14 mouse cellular contexts compared by ENCODE assay signal in the genomic region with DNA sequence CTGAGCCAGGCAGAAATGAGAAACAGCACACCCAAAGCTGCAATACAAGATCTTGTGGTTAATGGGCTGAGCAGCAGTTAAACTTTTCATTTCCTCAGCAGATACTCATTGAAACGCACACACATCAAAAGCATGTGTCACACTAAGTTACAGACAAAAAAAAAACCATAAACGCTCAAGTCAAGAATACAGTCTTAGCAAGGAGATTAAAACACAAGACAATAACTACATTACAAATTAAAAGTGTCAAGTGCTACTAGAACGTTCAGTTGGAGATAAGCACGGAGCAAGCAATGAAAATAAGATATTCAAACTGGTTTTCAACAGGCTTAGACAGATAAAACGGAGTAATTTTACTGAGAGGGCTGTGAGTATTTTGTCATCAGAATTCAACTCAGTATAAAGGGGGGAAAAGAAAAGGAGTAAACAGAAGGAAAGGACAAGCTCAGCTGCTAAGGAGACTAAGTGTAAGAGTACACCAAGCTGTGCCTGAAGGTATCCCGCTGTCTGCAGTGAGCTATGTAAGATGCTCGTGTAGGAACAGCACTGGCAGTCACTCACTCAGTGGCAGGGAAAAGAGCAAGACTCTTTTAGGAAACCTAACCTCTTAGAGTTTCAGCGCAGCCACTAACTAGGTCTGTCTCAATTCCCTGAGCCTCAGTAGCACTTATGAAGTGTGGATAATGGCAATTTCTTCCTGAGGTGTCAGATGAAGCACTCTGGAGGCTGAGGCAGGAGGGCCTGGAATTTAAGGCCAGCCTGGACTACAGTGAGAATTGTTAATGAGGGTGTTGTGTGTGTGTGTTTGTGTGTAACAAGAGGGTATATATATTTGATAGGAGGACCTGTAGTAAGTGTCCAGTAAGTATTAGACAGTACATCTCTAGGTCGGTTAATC. TPM values are rescaled to one million over a fixed set of nuclear protein-coding genes. Genes with fewer than 3 reads are reported as not detected.
DNase-seq lines count a peak whose midpoint lies in the region; ATAC-seq and TF ChIP-seq lines count a peak whose summit lies in the region.
"Had no signal": no experiment of that assay in that cellular context is flagged by ENCODE, and none has a peak within 500 bp of the region (broad histone marks: within the 10 kb centered on the region; RNA-seq: fewer than 3 reads in every experiment).

No protein-coding gene starts in this region.

- WGBS in heart, embryonic 15.5 days = 52% methylated on average over 9 of the region's 9 CpGs
- 61% methylated on average over 9 of the region's 9 CpGs for WGBS in heart, adult 2 months
- WGBS in embryonic facial prominence, embryonic 12.5 days = 54% methylated on average over 9 of the region's 9 CpGs
- WGBS in liver, embryonic 14.5 days (ENCODE audit: insufficient replicate concordance) = 15% methylated on average over 9 of the region's 9 CpGs
- WGBS in intestine, postnatal 0 days = 66% methylated on average over 9 of the region's 9 CpGs

- TF ChIP-seq CTCF in heart, adult 2 months (IDR thresholded peaks at IDR 0.05) = no peak
- TF ChIP-seq CTCF in liver, embryonic 14.5 days (IDR thresholded peaks at IDR 0.05; ENCODE audit: low read depth) = no peak
- no peak for TF ChIP-seq CTCF in intestine, postnatal 0 days (IDR thresholded peaks at IDR 0.05; ENCODE audit: low read depth)

- DNase-seq in heart, adult 2 months = no peak
- peak; percentile 81 for DNase-seq in CD4-positive helper T cell, adult 2 months (ENCODE audit: low read depth, low spot score)
- DNase-seq in liver, embryonic 14.5 days (ENCODE audit: low read depth in 3 of 3, low spot score in 3 of 3) = no peak
- DNase-seq in left cerebral cortex, postnatal 14 days (ENCODE audit: low spot score in 2 of 2) = no peak
- DNase-seq in layer of hippocampus, postnatal 25 days (ENCODE audit: extremely low spot score in 1 of 2, low spot score in 1 of 2) = no peak
- DNase-seq: cerebellum, adult 11-12 months; gastrocnemius, postnatal 14 days; kidney, postnatal 4 days had no signal

- H3K4me3 ChIP-seq in heart, embryonic 15.5 days = no peak overlapping the region
- H3K4me3 ChIP-seq in heart, adult 2 months = no peak overlapping the region
- H3K4me3 ChIP-seq in embryonic facial prominence, embryonic 12.5 days = no peak overlapping the region
- H3K4me3 ChIP-seq in liver, embryonic 14.5 days (ENCODE audit: insufficient read depth in 1 of 2, low read depth in 2 of 2, low read length in 2 of 2) = peak overlapping the region in 1 of 2 experiments; percentile 6; a peak in 1 of 4 replicates
- no peak overlapping the region for H3K4me3 ChIP-seq in intestine, postnatal 0 days (ENCODE audit: low read depth, low read length)
- H3K4me3 ChIP-seq: hindbrain, embryonic 10.5 days; limb, embryonic 13.5 days had no signal

- H3K27me3 ChIP-seq in heart, embryonic 15.5 days = no peaks in the 10 kb centered on the region
- H3K27me3 ChIP-seq in heart, adult 2 months (ENCODE audit: control insufficient read depth, insufficient read depth, low read length) = no peaks in the 10 kb centered on the region
- H3K27me3 ChIP-seq in embryonic facial prominence, embryonic 12.5 days = no peaks in the 10 kb centered on the region
- no peaks in the 10 kb centered on the region for H3K27me3 ChIP-seq in liver, embryonic 14.5 days (ENCODE audit: control insufficient read depth, insufficient read depth, low read length)
- H3K27me3 ChIP-seq in intestine, postnatal 0 days (replicated peaks; ENCODE audit: control insufficient read depth, insufficient read depth, low read length) = no peaks in the 10 kb centered on the region
- H3K27me3 ChIP-seq: limb, embryonic 13.5 days had no signal

- no peak for TF ChIP-seq EP300 in heart, adult 2 months (IDR thresholded peaks at IDR 0.05; ENCODE audit: insufficient read depth, low read depth, low read length)
- peak; percentile 55; the same call in 1 of the 2 replicates for TF ChIP-seq EP300 in liver, embryonic 14.5 days (IDR thresholded peaks at IDR 0.05; ENCODE audit: low read depth)

- H3K4me2 ChIP-seq in heart, embryonic 15.5 days = no peak overlapping the region
- H3K4me2 ChIP-seq in embryonic facial prominence, embryonic 12.5 days (replicated peaks) = no peak overlapping the region
- peak overlapping the region; percentile 58 for H3K4me2 ChIP-seq in liver, embryonic 14.5 days (ENCODE audit: low read depth)
- H3K4me2 ChIP-seq in intestine, postnatal 0 days (replicated peaks; ENCODE audit: low read depth) = no peak overlapping the region
- H3K4me2 ChIP-seq: limb, embryonic 13.5 days had no signal

- H3K9me3 ChIP-seq in heart, embryonic 15.5 days (replicated peaks) = no peaks in the 10 kb centered on the region
- H3K9me3 ChIP-seq in embryonic facial prominence, embryonic 12.5 days = no peaks in the 10 kb centered on the region
- H3K9me3 ChIP-seq in liver, embryonic 14.5 days (ENCODE audit: control insufficient read depth, low read length) = no peaks in the 10 kb centered on the region
- no peaks in the 10 kb centered on the region for H3K9me3 ChIP-seq in intestine, postnatal 0 days (ENCODE audit: control insufficient read depth)
- H3K9me3 ChIP-seq: hindbrain, embryonic 10.5 days; limb, embryonic 13.5 days had no signal

- H3K9ac ChIP-seq in heart, embryonic 15.5 days = no peak overlapping the region
- H3K9ac ChIP-seq in heart, adult 2 months (ENCODE audit: low read depth, low read length) = no peak overlapping the region
- no peak overlapping the region for H3K9ac ChIP-seq in embryonic facial prominence, embryonic 12.5 days
- peak overlapping the region; percentile 53 for H3K9ac ChIP-seq in liver, embryonic 14.5 days (replicated peaks)
- H3K9ac ChIP-seq in intestine, postnatal 0 days (ENCODE audit: low read depth, low read length) = no peak overlapping the region
- H3K9ac ChIP-seq: limb, embryonic 13.5 days had no signal

- ATAC-seq in heart, embryonic 15.5 days (replicated peaks; ENCODE audit: insufficient number of reproducible peaks, insufficient read depth, low FRiP score, low read depth) = no peak
- no peak for ATAC-seq in embryonic facial prominence, embryonic 12.5 days (ENCODE audit: insufficient number of reproducible peaks, insufficient read depth, low FRiP score, low TSS enrichment)
- ATAC-seq in liver, embryonic 14.5 days (ENCODE audit: insufficient read depth) = peak; percentile 74
- no peak for ATAC-seq in intestine, postnatal 0 days
- ATAC-seq: midbrain, embryonic 16.5 days had no signal

- H3K4me1 ChIP-seq in heart, embryonic 15.5 days (replicated peaks) = peaks cover 17% of the 10 kb centered on the region
- H3K4me1 ChIP-seq in heart, adult 2 months (ENCODE audit: control insufficient read depth, insufficient read depth, low read length) = no peaks in the 10 kb centered on the region; the same call in 1 of the 2 replicates
- 0 out of 2 replicates have a peak, but pooled peaks cover 7% of the 10 kb centered on the region for H3K4me1 ChIP-seq in embryonic facial prominence, embryonic 12.5 days
- H3K4me1 ChIP-seq in liver, embryonic 14.5 days (replicated peaks; ENCODE audit: control insufficient read depth in 2 of 2, insufficient read depth in 2 of 2, low read length in 1 of 2) = peaks cover 27 to 31% of the 10 kb centered on the region in 2 experiments
- H3K4me1 ChIP-seq in intestine, postnatal 0 days (replicated peaks; ENCODE audit: control insufficient read depth, insufficient read depth, low read length) = no peaks in the 10 kb centered on the region

- H3K36me3 ChIP-seq in heart, embryonic 15.5 days = no peaks in the 10 kb centered on the region
- H3K36me3 ChIP-seq in heart, adult 2 months (ENCODE audit: control insufficient read depth, insufficient read depth, low read length) = no peaks in the 10 kb centered on the region
- no peaks in the 10 kb centered on the region for H3K36me3 ChIP-seq in embryonic facial prominence, embryonic 12.5 days
- H3K36me3 ChIP-seq in liver, embryonic 14.5 days (replicated peaks; ENCODE audit: control insufficient read depth, insufficient read depth, low read depth) = no peaks in the 10 kb centered on the region
- H3K36me3 ChIP-seq in intestine, postnatal 0 days (ENCODE audit: control insufficient read depth, insufficient read depth) = no peaks in the 10 kb centered on the region

- intact Hi-C loops in heart, adult 2 months (cut with DNase I) = no loop called here
- intact Hi-C loops in left cerebral cortex, postnatal 14 days (cut with DNase I) = no loop called here

- peaks cover 1% of the 10 kb centered on the region; the same call in 1 of the 2 replicates for H3K79me2 ChIP-seq in heart, adult 2 months (replicated peaks; ENCODE audit: control insufficient read depth, insufficient read depth, low read length)

- H3K27ac ChIP-seq in heart, embryonic 15.5 days = peak overlapping the region; percentile 33
- H3K27ac ChIP-seq in heart, adult 2 months = no peak overlapping the region
- H3K27ac ChIP-seq in embryonic facial prominence, embryonic 12.5 days = 0 out of 2 replicates have a peak overlapping the region, but pooled peaks have one; percentile 17
- peak overlapping the region; percentile 85 for H3K27ac ChIP-seq in liver, embryonic 14.5 days
- H3K27ac ChIP-seq in intestine, postnatal 0 days (ENCODE audit: low read depth, low read length) = no peak overlapping the region
- H3K27ac ChIP-seq: hindbrain, embryonic 10.5 days; limb, embryonic 13.5 days had no signal

- TF ChIP-seq POLR2A in heart, adult 2 months (IDR thresholded peaks at IDR 0.05; ENCODE audit: insufficient read depth, low read depth, low read length) = no peak

RNA-seq across cellular contexts. Expression of gene Zbtb25, which starts 7.7 kb away (rescaled TPM):
- polyA plus RNA-seq in heart, embryonic 15.5 days (2015; fragmentation: Nextera tagmentation; extraction: Ambion mirVana) = 10.1 and 12.9 TPM in 2 replicates
- 1 to 10 TPM; 6.8 to 7.9 TPM for total RNA-seq in heart, adult 2 months (2021)
- 6.0 and 13.4 TPM in 2 replicates for polyA plus RNA-seq in heart, adult 2 months (2012; rRNA removed)
- polyA plus RNA-seq in embryonic facial prominence, embryonic 12.5 days (2016; fragmentation: Nextera tagmentation; extraction: Ambion mirVana) = 20.6 and 22.4 TPM in 2 replicates
- 5.1 and 5.6 TPM in 2 replicates for polyA plus RNA-seq in liver, embryonic 14.5 days (2012; rRNA removed)
- polyA plus RNA-seq in liver, embryonic 14.5 days (2014; fragmentation: Nextera tagmentation; extraction: Ambion mirVana) = 7.2 and 7.8 TPM in 2 replicates
- total RNA-seq in left cerebral cortex, postnatal 14 days (2021) = 10 to 100 TPM; 17.0 to 18.0 TPM
- 10 to 100 TPM; 20.2 to 21.4 TPM for total RNA-seq in layer of hippocampus, postnatal 25 days (2021)
- 4.3 and 5.2 TPM in 2 replicates for polyA plus RNA-seq in intestine, postnatal 0 days (2015; fragmentation: Nextera tagmentation; extraction: Ambion mirVana)

RNA-seq across cellular contexts. Expression of gene Zbtb1, which starts 8.4 kb away (rescaled TPM):
- polyA plus RNA-seq in heart, embryonic 15.5 days (2015; fragmentation: Nextera tagmentation; extraction: Ambion mirVana) = 5.7 and 6.6 TPM in 2 replicates
- total RNA-seq in heart, adult 2 months (2021) = 1 to 10 TPM; 3.0 to 3.9 TPM
- polyA plus RNA-seq in heart, adult 2 months (2012; rRNA removed) = 1.1 and 2.3 TPM in 2 replicates
- polyA plus RNA-seq in embryonic facial prominence, embryonic 12.5 days (2016; fragmentation: Nextera tagmentation; extraction: Ambion mirVana) = 11.0 and 11.7 TPM in 2 replicates
- 1.5 and 2.6 TPM in 2 replicates for polyA plus RNA-seq in liver, embryonic 14.5 days (2012; rRNA removed)
- 3.5 and 4.4 TPM in 2 replicates for polyA plus RNA-seq in liver, embryonic 14.5 days (2014; fragmentation: Nextera tagmentation; extraction: Ambion mirVana)
- total RNA-seq in left cerebral cortex, postnatal 14 days (2021) = 1 to 10 TPM; 4.7 to 4.9 TPM
- 1 to 10 TPM; 7.0 to 8.3 TPM for total RNA-seq in layer of hippocampus, postnatal 25 days (2021)
- polyA plus RNA-seq in intestine, postnatal 0 days (2015; fragmentation: Nextera tagmentation; extraction: Ambion mirVana) = 3.3 and 3.4 TPM in 2 replicates

RNA-seq across cellular contexts. Expression of gene Akap5, which starts 37.0 kb away (rescaled TPM):
- 2.9 and 4.0 TPM in 2 replicates for polyA plus RNA-seq in heart, embryonic 15.5 days (2015; fragmentation: Nextera tagmentation; extraction: Ambion mirVana)
- 1 to 10 TPM; 1.0 to 1.7 TPM for total RNA-seq in heart, adult 2 months (2021)
- polyA plus RNA-seq in heart, adult 2 months (2012; rRNA removed) = 1.1 and 2.3 TPM in 2 replicates
- 1.9 and 2.3 TPM in 2 replicates for polyA plus RNA-seq in embryonic facial prominence, embryonic 12.5 days (2016; fragmentation: Nextera tagmentation; extraction: Ambion mirVana)
- polyA plus RNA-seq in liver, embryonic 14.5 days (2012; rRNA removed) = 0.21 and 0.32 TPM in 2 replicates
- polyA plus RNA-seq in liver, embryonic 14.5 days (2014; fragmentation: Nextera tagmentation; extraction: Ambion mirVana) = 0.14 and 0.25 TPM in 2 replicates
- 100 to 1,000 TPM; 109 to 111 TPM for total RNA-seq in left cerebral cortex, postnatal 14 days (2021)
- total RNA-seq in layer of hippocampus, postnatal 25 days (2021) = 10 to 100 TPM; 58.6 to 66.5 TPM
- polyA plus RNA-seq in intestine, postnatal 0 days (2015; fragmentation: Nextera tagmentation; extraction: Ambion mirVana) = 0.85 and 1.1 TPM in 2 replicates

RNA-seq across cellular contexts. Expression of gene Hspa2, which starts 42.3 kb away (rescaled TPM):
- 15.5 and 15.8 TPM in 2 replicates for polyA plus RNA-seq in heart, embryonic 15.5 days (2015; fragmentation: Nextera tagmentation; extraction: Ambion mirVana)
- 1 to 10 TPM; 5.0 to 5.1 TPM for total RNA-seq in heart, adult 2 months (2021)
- 6.6 and 7.7 TPM in 2 replicates for polyA plus RNA-seq in heart, adult 2 months (2012; rRNA removed)
- polyA plus RNA-seq in embryonic facial prominence, embryonic 12.5 days (2016; fragmentation: Nextera tagmentation; extraction: Ambion mirVana) = 4.4 and 5.6 TPM in 2 replicates
- 1.0 and 1.3 TPM in 2 replicates for polyA plus RNA-seq in liver, embryonic 14.5 days (2012; rRNA removed)
- 1.4 and 1.9 TPM in 2 replicates for polyA plus RNA-seq in liver, embryonic 14.5 days (2014; fragmentation: Nextera tagmentation; extraction: Ambion mirVana)
- total RNA-seq in left cerebral cortex, postnatal 14 days (2021) = 10 to 100 TPM; 62.1 to 68.6 TPM
- total RNA-seq in layer of hippocampus, postnatal 25 days (2021) = 100 to 1,000 TPM; 106 to 116 TPM
- polyA plus RNA-seq in intestine, postnatal 0 days (2015; fragmentation: Nextera tagmentation; extraction: Ambion mirVana) = 16.9 and 23.5 TPM in 2 replicates

RNA-seq across cellular contexts. Expression of gene Ppp1r36, which starts 55.7 kb away (rescaled TPM):
- polyA plus RNA-seq in heart, embryonic 15.5 days (2015; fragmentation: Nextera tagmentation; extraction: Ambion mirVana) = 1.8 and 2.2 TPM in 2 replicates
- total RNA-seq in heart, adult 2 months (2021) = under 1 TPM; 0.14 to 0.16 TPM
- 0.09 and 0.41 TPM in 2 replicates for polyA plus RNA-seq in heart, adult 2 months (2012; rRNA removed)
- 2.0 and 2.1 TPM in 2 replicates for polyA plus RNA-seq in embryonic facial prominence, embryonic 12.5 days (2016; fragmentation: Nextera tagmentation; extraction: Ambion mirVana)
- 0.03 and 0.04 TPM in 2 replicates for polyA plus RNA-seq in liver, embryonic 14.5 days (2012; rRNA removed)
- 0.09 TPM in 1 of 2 replicates, not detected in the other for polyA plus RNA-seq in liver, embryonic 14.5 days (2014; fragmentation: Nextera tagmentation; extraction: Ambion mirVana)
- 1 to 10 TPM in 1 of 2 experiments, under 1 TPM in 1; 0.79 to 1.1 TPM for total RNA-seq in left cerebral cortex, postnatal 14 days (2021)
- total RNA-seq in layer of hippocampus, postnatal 25 days (2021) = 1 to 10 TPM in 1 of 2 experiments, under 1 TPM in 1; 0.92 to 1.5 TPM
- 0.90 and 1.1 TPM in 2 replicates for polyA plus RNA-seq in intestine, postnatal 0 days (2015; fragmentation: Nextera tagmentation; extraction: Ambion mirVana)

Comparison
In these comparisons a context has a peak if more than half of its experiments do, and no peak if none do; other contexts are left out.
1. H3K27ac ChIP-seq: peak in heart, embryonic 15.5 days (single experiment), embryonic facial prominence, embryonic 12.5 days (single experiment) and liver, embryonic 14.5 days (single experiment); none in heart, adult 2 months (single experiment) and intestine, postnatal 0 days (single experiment).